Mouse (Mus musculus): Measurements from ENCODE around the gene Ugt1a6a. TPM values are rescaled to one million over a fixed set of nuclear protein-coding genes. Genes with fewer than 3 reads are reported as not detected.
A peak's percentile ranks its signal among the peaks of the same experiment; 100 is the strongest.
"Not testable (repeated sequence)": the region's sequence is repeated elsewhere in the genome, so short reads cannot be mapped to it uniquely, and the experiment has no call there.

The Ugt1a6a gene
- 1.3 TPM for polyA plus RNA-seq (2012; fragmentation: generic; extraction: Trizol)
- long read RNA-seq, experiment 1, transcript Ugt1a6a-202 (6 exons, 2,297 nt) = major isoform, 7 of 7 reads
- long read RNA-seq, experiment 1, partial matches to known transcripts = 0 of 7 reads
- long read RNA-seq, experiment 1, other reads (novel, unspliced or antisense) = 0 of 7 reads
- long read RNA-seq, experiment 2, transcript Ugt1a6a-202 (6 exons, 2,297 nt) = major isoform, 7 of 7 reads
- long read RNA-seq, experiment 2, partial matches to known transcripts = 0 of 7 reads
- long read RNA-seq, experiment 2, other reads (novel, unspliced or antisense) = 0 of 7 reads

DNA sequence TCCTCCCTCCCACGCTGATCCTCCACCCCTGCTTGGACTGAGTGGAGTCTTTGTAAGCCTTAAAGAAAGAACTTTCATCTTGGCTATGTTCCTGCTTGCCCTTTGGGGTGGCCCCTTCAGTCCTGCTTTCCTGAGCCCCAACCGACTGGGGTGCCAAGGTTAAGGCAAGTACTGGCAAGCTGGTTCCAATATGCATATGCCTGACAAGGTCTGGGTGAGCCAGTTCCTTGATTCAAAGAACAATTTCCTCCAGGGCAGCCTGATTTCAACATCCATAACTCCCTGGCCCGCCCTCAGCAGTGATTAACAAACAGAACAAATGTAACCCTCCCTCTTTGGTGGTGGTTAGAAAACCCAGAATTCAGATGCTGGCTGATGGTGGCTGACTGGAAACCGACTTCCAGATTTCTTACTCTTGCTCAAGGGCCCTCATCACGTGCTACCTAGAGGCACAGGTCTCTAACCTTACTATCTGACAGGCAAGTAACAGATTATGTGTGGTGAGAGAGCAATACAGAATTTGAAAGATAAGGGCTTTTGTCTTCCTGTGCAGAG is at the start of gene Ugt1a6a:
Ugt1a6a (plus strand) TSS at position 353 of the 555 bp plus-strand sequence.
- not testable (repeated sequence) for H3K36me3 ChIP-seq (ENCODE audit: control insufficient read depth, insufficient read depth); H3K79me2 ChIP-seq (ENCODE audit: control insufficient read depth, insufficient read depth); H3K79me3 ChIP-seq (ENCODE audit: low read depth); H3K4me3 ChIP-seq (ENCODE audit: insufficient read depth, poor library complexity, severe bottlenecking); H3K27me3 ChIP-seq (ENCODE audit: control insufficient read depth, insufficient read depth, insufficient read length); H3ac ChIP-seq (ENCODE audit: control insufficient read depth, insufficient read length, low read depth)
- TF ChIP-seq CEBPB (IDR thresholded peaks at IDR 0.05; ENCODE audit: low read depth) = peak; percentile 10

DNA sequence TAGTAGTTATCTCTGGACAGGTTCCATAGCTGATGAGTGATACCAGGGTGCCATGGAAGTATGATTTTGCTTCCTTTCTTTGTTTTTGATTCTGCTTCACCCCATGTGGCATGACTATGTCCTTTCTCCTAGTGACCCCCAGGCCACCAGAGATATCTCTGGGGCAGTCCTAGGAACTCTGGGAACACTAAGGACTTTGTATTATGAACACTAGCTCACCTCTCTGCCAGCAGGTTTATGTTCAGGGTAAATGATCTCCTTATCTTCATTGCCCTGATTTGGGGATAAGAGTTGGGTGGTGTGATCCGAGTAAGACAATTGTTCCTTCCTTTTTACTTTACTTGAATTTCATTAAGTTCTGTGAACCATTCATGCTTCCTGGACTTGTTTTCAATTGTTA is 48.5 kb upstream of the Ugt1a6a start:
- TF ChIP-seq MAX (IDR thresholded peaks at IDR 0.05) (no peak), USF1 (IDR thresholded peaks at IDR 0.05; ENCODE audit: low read depth) (no peak), FOSL1 (IDR thresholded peaks at IDR 0.05; ENCODE audit: insufficient read depth, low read length, poor library complexity, severe bottlenecking) (no peak)
- no peaks in the 10 kb centered on the region for H3K79me2 ChIP-seq (ENCODE audit: control insufficient read depth, insufficient read depth)

DNA sequence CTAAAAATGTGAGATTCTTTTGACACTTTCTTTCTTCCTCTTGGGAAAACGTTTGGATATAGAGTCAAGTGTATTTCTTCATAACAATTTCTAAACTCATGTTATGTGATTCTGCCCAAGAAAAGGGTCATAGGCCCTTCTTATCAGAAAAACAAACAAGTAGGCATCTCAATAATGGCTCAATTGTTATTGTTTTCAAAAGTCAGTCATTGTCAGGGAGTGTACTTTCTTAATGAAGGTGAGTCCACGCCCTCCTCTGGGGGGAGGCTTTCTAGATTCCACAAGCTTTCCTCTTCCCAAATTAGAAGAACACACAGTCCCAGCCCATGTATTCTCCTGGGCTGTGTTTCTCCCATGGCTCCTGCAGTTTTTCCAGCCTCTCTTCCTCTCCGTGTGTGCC is 47.1 kb upstream of the Ugt1a6a start, which contains the start of gene Ugt1a8:
Ugt1a8 (plus strand) TSS at position 301 of the 400 bp plus-strand sequence.
- H3K27me3 ChIP-seq (ENCODE audit: control insufficient read depth, insufficient read depth, insufficient read length) = peaks cover 14% of the 10 kb centered on the region
- no peak for TF ChIP-seq MYOG (IDR thresholded peaks at IDR 0.05; ENCODE audit: control insufficient read depth, extremely low read depth, insufficient read length)
- TF ChIP-seq MYOD1 (IDR thresholded peaks at IDR 0.05; ENCODE audit: control insufficient read depth, insufficient read length, low read depth) = no peak
- TF ChIP-seq MAX (IDR thresholded peaks at IDR 0.05) = no peak
- no peak for TF ChIP-seq CTCF (IDR thresholded peaks at IDR 0.05; ENCODE audit: control insufficient read depth, insufficient read depth, insufficient read length)
- TF ChIP-seq USF1 (IDR thresholded peaks at IDR 0.05; ENCODE audit: low read depth) = no peak
- TF ChIP-seq CEBPB (IDR thresholded peaks at IDR 0.05; ENCODE audit: low read depth) = no peak
- TF ChIP-seq FOSL1 (IDR thresholded peaks at IDR 0.05; ENCODE audit: insufficient read depth, low read length, poor library complexity, severe bottlenecking) = no peak
- no peaks in the 10 kb centered on the region for H3K79me2 ChIP-seq (ENCODE audit: control insufficient read depth, insufficient read depth)
- no peaks in the 10 kb centered on the region for H3K36me3 ChIP-seq (ENCODE audit: control insufficient read depth, insufficient read depth)
- no peak within 1 kb of the TSS for H3ac ChIP-seq (ENCODE audit: control insufficient read depth, insufficient read length, low read depth)
- H3K4me3 ChIP-seq (ENCODE audit: insufficient read depth, poor library complexity, severe bottlenecking) = no peak within 1 kb of the TSS
- no peaks in the 10 kb centered on the region for H3K79me3 ChIP-seq (ENCODE audit: low read depth)

More for the DNA sequence above, 48.5 kb upstream of the Ugt1a6a start:
- Histone ChIP-seq H3K36me3 (ENCODE audit: control insufficient read depth, insufficient read depth) (no peaks in the 10 kb centered on the region), H3K79me3 (ENCODE audit: low read depth) (no peaks in the 10 kb centered on the region), H3ac (ENCODE audit: control insufficient read depth, insufficient read length, low read depth) (no peak overlapping the region), H3K4me3 (ENCODE audit: insufficient read depth, poor library complexity, severe bottlenecking) (no peak overlapping the region), H3K27me3 (ENCODE audit: control insufficient read depth, insufficient read depth, insufficient read length) (peaks cover 19% of the 10 kb centered on the region)

GRCm38 (mm10) chr1:88092341-88092740 is 42.3 kb upstream of the Ugt1a6a start:
- Histone ChIP-seq H3K4me3 (ENCODE audit: insufficient read depth, poor library complexity, severe bottlenecking) (no peak overlapping the region), H3K79me3 (ENCODE audit: low read depth) (no peaks in the 10 kb centered on the region), H3K27me3 (ENCODE audit: control insufficient read depth, insufficient read depth, insufficient read length) (peaks cover 13% of the 10 kb centered on the region), H3K36me3 (ENCODE audit: control insufficient read depth, insufficient read depth) (no peaks in the 10 kb centered on the region), H3K79me2 (ENCODE audit: control insufficient read depth, insufficient read depth) (no peaks in the 10 kb centered on the region), H3ac (ENCODE audit: control insufficient read depth, insufficient read length, low read depth) (no peak overlapping the region)
- TF ChIP-seq MYOD1 (IDR thresholded peaks at IDR 0.05; ENCODE audit: control insufficient read depth, insufficient read length, low read depth) (no peak), CEBPB (IDR thresholded peaks at IDR 0.05; ENCODE audit: low read depth) (no peak), MYOG (IDR thresholded peaks at IDR 0.05; ENCODE audit: control insufficient read depth, extremely low read depth, insufficient read length) (no peak), MAX (IDR thresholded peaks at IDR 0.05) (no peak)

- peak; percentile 2 for TF ChIP-seq CTCF (IDR thresholded peaks at IDR 0.05; ENCODE audit: control insufficient read depth, insufficient read depth, insufficient read length)
- not testable (repeated sequence) for H3K27me3 ChIP-seq (ENCODE audit: control insufficient read depth, insufficient read depth, insufficient read length); H3K36me3 ChIP-seq (ENCODE audit: control insufficient read depth, insufficient read depth); H3K79me2 ChIP-seq (ENCODE audit: control insufficient read depth, insufficient read depth); H3K4me3 ChIP-seq (ENCODE audit: insufficient read depth, poor library complexity, severe bottlenecking); H3K79me3 ChIP-seq (ENCODE audit: low read depth); H3ac ChIP-seq (ENCODE audit: control insufficient read depth, insufficient read length, low read depth)
These were observed 40.3 kb upstream of the Ugt1a6a start for GRCm38 (mm10) chr1:88094270-88094676.

DNA sequence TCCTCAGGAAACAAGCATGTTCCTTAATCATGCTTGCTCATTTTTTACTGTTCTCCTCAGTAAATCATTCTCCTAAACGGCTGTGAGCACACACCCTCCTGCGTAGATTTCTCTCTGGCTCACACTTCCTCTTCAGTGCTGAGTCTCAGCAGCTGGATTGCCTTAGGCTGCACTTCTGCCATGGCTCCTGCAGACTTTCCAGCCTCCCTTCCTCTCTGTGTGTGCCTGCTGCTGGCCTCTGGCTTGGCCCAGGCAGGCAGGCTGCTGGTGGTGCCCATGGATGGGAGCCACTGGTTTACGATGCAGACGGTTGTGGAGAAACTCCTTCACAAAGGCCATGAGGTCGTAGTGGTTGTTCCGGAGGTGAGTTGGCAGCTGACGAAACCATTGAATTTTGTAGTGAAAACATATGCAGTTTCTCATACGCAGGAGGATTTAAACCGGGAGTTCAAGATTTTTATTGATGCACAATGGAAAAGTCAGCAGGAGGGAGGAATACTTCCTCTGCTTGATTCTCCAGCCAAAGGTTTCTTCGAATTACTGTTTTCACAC is 39.6 kb upstream of the Ugt1a6a start, which contains the start of gene Ugt1a7c:
Ugt1a7c (plus strand) TSS at position 122 of the 552 bp plus-strand sequence.
- no peaks in the 10 kb centered on the region for H3K79me3 ChIP-seq (ENCODE audit: low read depth)
- H3K4me3 ChIP-seq (ENCODE audit: insufficient read depth, poor library complexity, severe bottlenecking) = no peak within 1 kb of the TSS
- TF ChIP-seq CEBPB (IDR thresholded peaks at IDR 0.05; ENCODE audit: low read depth) (no peak), FOSL1 (IDR thresholded peaks at IDR 0.05; ENCODE audit: insufficient read depth, low read length, poor library complexity, severe bottlenecking) (no peak), USF1 (IDR thresholded peaks at IDR 0.05; ENCODE audit: low read depth) (no peak), MYOD1 (IDR thresholded peaks at IDR 0.05; ENCODE audit: control insufficient read depth, insufficient read length, low read depth) (no peak), CTCF (IDR thresholded peaks at IDR 0.05; ENCODE audit: control insufficient read depth, insufficient read depth, insufficient read length) (no peak), MYOG (IDR thresholded peaks at IDR 0.05; ENCODE audit: control insufficient read depth, extremely low read depth, insufficient read length) (no peak), MAX (IDR thresholded peaks at IDR 0.05) (no peak)
- no peaks in the 10 kb centered on the region for H3K36me3 ChIP-seq (ENCODE audit: control insufficient read depth, insufficient read depth)
- peaks cover 5% of the 10 kb centered on the region for H3K27me3 ChIP-seq (ENCODE audit: control insufficient read depth, insufficient read depth, insufficient read length)
- no peaks in the 10 kb centered on the region for H3K79me2 ChIP-seq (ENCODE audit: control insufficient read depth, insufficient read depth)
- H3ac ChIP-seq (ENCODE audit: control insufficient read depth, insufficient read length, low read depth) = no peak within 1 kb of the TSS

DNA sequence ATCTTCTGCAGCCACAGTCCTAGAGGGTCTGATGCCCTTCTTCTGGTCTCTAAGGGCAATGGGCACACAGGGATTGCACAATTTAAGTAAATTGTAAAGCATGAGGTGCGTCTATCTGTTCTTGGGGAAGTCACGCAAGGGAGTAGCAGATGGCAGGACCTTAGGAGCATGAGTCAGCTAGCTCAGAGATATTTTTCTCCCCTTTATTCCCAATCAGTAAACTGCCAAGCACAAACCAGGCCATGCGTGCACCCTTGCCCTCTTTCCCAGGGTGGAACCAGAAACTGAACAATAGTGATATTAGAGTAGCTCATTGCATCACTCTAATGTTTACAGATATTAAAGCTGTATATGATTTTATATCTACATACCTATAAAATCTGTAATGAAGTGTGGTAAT is 36.1 kb upstream of the Ugt1a6a start:
- H3K27me3 ChIP-seq (ENCODE audit: control insufficient read depth, insufficient read depth, insufficient read length); H3K4me3 ChIP-seq (ENCODE audit: insufficient read depth, poor library complexity, severe bottlenecking); H3K79me3 ChIP-seq (ENCODE audit: low read depth); H3K79me2 ChIP-seq (ENCODE audit: control insufficient read depth, insufficient read depth); H3ac ChIP-seq (ENCODE audit: control insufficient read depth, insufficient read length, low read depth); H3K36me3 ChIP-seq (ENCODE audit: control insufficient read depth, insufficient read depth): not testable (repeated sequence)

DNA sequence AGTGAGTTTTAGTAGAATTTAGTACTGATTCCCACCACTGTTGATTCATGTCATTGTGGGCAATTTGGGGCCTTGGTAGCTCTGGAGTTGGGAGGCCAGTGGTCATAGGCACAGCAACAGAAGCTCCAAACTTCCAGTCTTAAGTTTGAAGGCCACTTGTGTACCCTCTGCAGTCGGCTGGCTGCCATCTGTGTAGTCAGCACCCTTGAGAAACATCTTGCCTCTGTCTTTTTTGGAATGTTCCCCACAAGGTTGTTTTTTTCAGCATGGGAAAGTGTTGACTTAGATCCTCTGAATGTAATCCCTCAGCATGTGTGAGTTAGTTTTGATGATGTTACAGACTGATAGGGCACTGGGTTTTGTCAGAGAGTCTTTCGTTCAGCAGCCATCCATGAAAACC is 34.9 kb upstream of the Ugt1a6a start:
- H3K79me2 ChIP-seq (ENCODE audit: control insufficient read depth, insufficient read depth); H3ac ChIP-seq (ENCODE audit: control insufficient read depth, insufficient read length, low read depth); H3K4me3 ChIP-seq (ENCODE audit: insufficient read depth, poor library complexity, severe bottlenecking); H3K79me3 ChIP-seq (ENCODE audit: low read depth); H3K36me3 ChIP-seq (ENCODE audit: control insufficient read depth, insufficient read depth); H3K27me3 ChIP-seq (ENCODE audit: control insufficient read depth, insufficient read depth, insufficient read length): not testable (repeated sequence)

- H3K36me3 ChIP-seq (ENCODE audit: control insufficient read depth, insufficient read depth); H3K4me3 ChIP-seq (ENCODE audit: insufficient read depth, poor library complexity, severe bottlenecking); H3K79me2 ChIP-seq (ENCODE audit: control insufficient read depth, insufficient read depth); H3ac ChIP-seq (ENCODE audit: control insufficient read depth, insufficient read length, low read depth); H3K79me3 ChIP-seq (ENCODE audit: low read depth); H3K27me3 ChIP-seq (ENCODE audit: control insufficient read depth, insufficient read depth, insufficient read length): not testable (repeated sequence)
These were observed 31.6 kb upstream of the Ugt1a6a start, which contains the start of gene Ugt1a6b for GRCm38 (mm10) chr1:88103019-88103418. TSS of gene Ugt1a6b (plus strand) at chr1:88103252.
